Mouse (Mus musculus) skeletal muscle tissue, postnatal 0 days (tissue): ENCODE data around the gene Glud1. TPM values are rescaled to one million over a fixed set of nuclear protein-coding genes. Genes with fewer than 3 reads are reported as not detected.

Source experiments
- polyA plus RNA-seq: library from polyadenylated mRNA; unstranded; fragments of >200 nt; fragmentation: Nextera tagmentation; extraction: Ambion mirVana; gene quantifications from 2 replicates; pipeline ENCODE4 v1.2.1, GENCODE M21; 2015

Glud1 gene
- polyA plus RNA-seq = 58.0 and 61.5 TPM in 2 replicates

GRCm38 (mm10) chr14:34310234-34310965 lies at the start of gene Glud1, which contains the start of gene Shld2:
Glud1 (plus strand) TSS chr14:34310727.
Shld2 (minus strand) TSS chr14:34310493.

DNA sequence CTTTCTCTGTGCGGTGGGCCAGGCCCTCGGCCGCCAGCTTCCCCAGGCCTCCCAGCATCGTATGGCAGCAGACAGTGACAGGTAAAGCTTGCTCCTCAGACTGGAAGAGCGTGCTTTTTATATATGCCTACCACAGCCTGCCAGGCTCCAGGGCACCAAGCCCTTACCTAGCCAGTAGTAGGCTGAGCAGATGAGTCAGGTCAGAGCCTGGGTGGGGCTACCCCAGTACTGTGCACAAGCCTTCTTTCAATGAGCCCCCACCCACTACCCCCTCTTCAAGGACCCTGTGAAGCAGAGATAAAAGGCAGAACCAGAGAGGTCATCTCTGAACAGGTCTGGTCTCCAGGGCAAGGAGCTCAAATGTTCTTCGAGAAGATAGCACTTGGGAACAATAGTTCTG lies 44.8 kb downstream of the Glud1 start, which contains the start of gene Fam25c:
Fam25c (minus strand) TSS at position 133 of the 400 bp plus-strand sequence.

GRCm38 (mm10) chr14:34374577-34374976 lies 64.0 kb downstream of the Glud1 start, which contains the start of gene Sncg:
Sncg (minus strand) TSS chr14:34374789.

GRCm38 (mm10) chr14:34375415-34375904 lies 64.9 kb downstream of the Glud1 start, which contains the start of gene Mmrn2:
Mmrn2 (plus strand) TSS chr14:34375465.

Other genes with a start within 250 kb of the Glud1 start
- 2.4 and 17.8 TPM in 2 replicates for gene Anxa8, start 224.7 kb upstream of the Glud1 start, polyA plus RNA-seq
- gene A630023A22Rik, start 208.0 kb upstream of the Glud1 start, polyA plus RNA-seq = not detected in 2 replicates
- not detected in 2 replicates for gene Npy4r, start 158.2 kb upstream of the Glud1 start, polyA plus RNA-seq
- gene Gprin2, start 109.1 kb upstream of the Glud1 start, polyA plus RNA-seq = 0.22 and 0.27 TPM in 2 replicates
- gene Syt15, start 91.1 kb upstream of the Glud1 start, polyA plus RNA-seq = 0.71 and 0.97 TPM in 2 replicates
- gene Shld2, start 234 bp upstream of the Glud1 start, polyA plus RNA-seq = 7.7 and 8.1 TPM in 2 replicates
- gene Fam25c, start 44.7 kb downstream of the Glud1 start, polyA plus RNA-seq = 36.1 TPM in 1 of 2 replicates, not detected in the other
- 5.3 TPM in 2 replicates for gene Sncg, start 64.1 kb downstream of the Glud1 start, polyA plus RNA-seq
- 7.2 and 8.5 TPM in 2 replicates for gene Mmrn2, start 64.7 kb downstream of the Glud1 start, polyA plus RNA-seq
- 37.2 and 46.2 TPM in 2 replicates for gene Bmpr1a, start 192.6 kb downstream of the Glud1 start, polyA plus RNA-seq
- not detected in 2 replicates for gene 9230112D13Rik, start 212.1 kb downstream of the Glud1 start, polyA plus RNA-seq